In genomic region chr13:110696549-110696948, GRCm38 (mm10) we compare ENCODE assay signal across 11 mouse cellular contexts.
A peak's percentile ranks its signal among the peaks of the same experiment; 100 is the strongest.
DNase-seq lines count a peak whose midpoint lies in the region; ATAC-seq lines count a peak whose summit lies in the region.
"Had no signal": no experiment of that assay in that cellular context is flagged by ENCODE, and none has a peak within 500 bp of the region (broad histone marks: within the 10 kb centered on the region; RNA-seq: fewer than 3 reads in every experiment).

No protein-coding gene starts in this region.

- intact Hi-C loops in heart, postnatal 14 days (cut with DNase I), result loop anchor here (5.0 kb wide), 3 partner anchors 49 to 299 kb away; partner anchors contain the start of gene Plk2

- 48% methylated on average over 5 of the region's 5 CpGs for WGBS in liver, embryonic 15.5 days (ENCODE audit: insufficient replicate concordance)
- 80% methylated on average over 5 of the region's 5 CpGs for WGBS in forebrain, embryonic 14.5 days

- peak; percentile 47; the same call in 1 of the 2 replicates for ATAC-seq in liver, embryonic 15.5 days (ENCODE audit: insufficient read depth)
- ATAC-seq in CD4-positive, CD25-positive, alpha-beta regulatory T cell, adult 4 months, result no peak
- ATAC-seq in forebrain, embryonic 14.5 days, result no peak
- ATAC-seq: midbrain, embryonic 16.5 days had no signal

- no peak overlapping the region for H3K4me3 ChIP-seq in liver, embryonic 15.5 days (replicated peaks)
- no peak overlapping the region for H3K4me3 ChIP-seq in forebrain, embryonic 14.5 days (ENCODE audit: low read depth, low read length)
- H3K4me3 ChIP-seq: embryonic facial prominence, embryonic 15.5 days; stomach, embryonic 15.5 days had no signal

- no peaks in the 10 kb centered on the region for H3K4me1 ChIP-seq in liver, embryonic 15.5 days (replicated peaks)
- no peaks in the 10 kb centered on the region for H3K4me1 ChIP-seq in forebrain, embryonic 14.5 days (ENCODE audit: control insufficient read depth, insufficient read depth, low read length)
- H3K4me1 ChIP-seq: embryonic facial prominence, embryonic 15.5 days; stomach, embryonic 15.5 days had no signal

- H3K36me3 ChIP-seq in liver, embryonic 15.5 days (replicated peaks), result no peaks in the 10 kb centered on the region
- no peaks in the 10 kb centered on the region for H3K36me3 ChIP-seq in forebrain, embryonic 14.5 days (ENCODE audit: control insufficient read depth, insufficient read depth, low read length)
- H3K36me3 ChIP-seq: embryonic facial prominence, embryonic 15.5 days; stomach, embryonic 15.5 days had no signal

- no peak overlapping the region for H3K4me2 ChIP-seq in liver, embryonic 15.5 days
- no peak overlapping the region for H3K4me2 ChIP-seq in forebrain, embryonic 14.5 days (ENCODE audit: low read length)
- H3K4me2 ChIP-seq: embryonic facial prominence, embryonic 15.5 days; stomach, embryonic 15.5 days had no signal

- no peak overlapping the region for H3K9ac ChIP-seq in liver, embryonic 15.5 days
- H3K9ac ChIP-seq in forebrain, embryonic 14.5 days (ENCODE audit: low read length), result no peak overlapping the region
- H3K9ac ChIP-seq: embryonic facial prominence, embryonic 15.5 days; stomach, embryonic 15.5 days had no signal

- H3K27me3 ChIP-seq in liver, embryonic 15.5 days, result no peaks in the 10 kb centered on the region
- no peaks in the 10 kb centered on the region for H3K27me3 ChIP-seq in forebrain, embryonic 14.5 days (replicated peaks; ENCODE audit: control insufficient read depth, insufficient read depth, low read length)
- H3K27me3 ChIP-seq: embryonic facial prominence, embryonic 15.5 days; stomach, embryonic 15.5 days had no signal

- H3K9me3 ChIP-seq in liver, embryonic 15.5 days (replicated peaks), result no peaks in the 10 kb centered on the region
- no peaks in the 10 kb centered on the region for H3K9me3 ChIP-seq in forebrain, embryonic 14.5 days (replicated peaks; ENCODE audit: control insufficient read depth, low read length)
- H3K9me3 ChIP-seq: embryonic facial prominence, embryonic 15.5 days; stomach, embryonic 15.5 days had no signal

- H3K27ac ChIP-seq in liver, embryonic 15.5 days (replicated peaks), result no peak overlapping the region
- no peak overlapping the region for H3K27ac ChIP-seq in forebrain, embryonic 14.5 days (ENCODE audit: low read depth, low read length)
- H3K27ac ChIP-seq: embryonic facial prominence, embryonic 15.5 days; stomach, embryonic 15.5 days had no signal

- peak; percentile 24 to 45 for DNase-seq in adrenal gland, adult (ENCODE audit: inconsistent age in 2 of 2, low spot score in 1 of 2)
- DNase-seq in adrenal gland, adult 18-20 months (ENCODE audit: low spot score in 2 of 2), result no peak
- peak; percentile 14 for DNase-seq in adrenal gland, postnatal 14 days
- peak; percentile 43 to 47 for DNase-seq in heart, postnatal 14 days
- DNase-seq in forebrain, embryonic 14.5 days (ENCODE audit: low spot score), result no peak
- no peak for DNase-seq in retina, embryonic 14.5 days (ENCODE audit: low spot score)

Comparison
In these comparisons a context has a peak if more than half of its experiments do, and no peak if none do; other contexts are left out.
1. DNase-seq: peak in adrenal gland, adult (2 of 2), adrenal gland, postnatal 14 days (single experiment) and heart, postnatal 14 days (2 of 2); none in adrenal gland, adult 18-20 months (0 of 2), forebrain, embryonic 14.5 days (single experiment) and retina, embryonic 14.5 days (single experiment).